Mouse (Mus musculus) bone marrow, adult 2 months (tissue): ENCODE data around the gene Adgrl3.

Source experiments
- CTCF ChIP-seq: fragments of 200-500 bp; IDR thresholded peaks from 2 replicates; pipeline ENCODE4 v1.5.1; 2011; ENCODE audit warnings: low read length, control low read depth; ENCODE audit not compliant: control insufficient read depth, insufficient read depth
- POLR2A ChIP-seq: fragments of 200-500 bp; IDR thresholded peaks from 2 replicates; pipeline ENCODE4 v1.6.1; 2011; ENCODE audit warnings: low read depth, mild to moderate bottlenecking, control low read depth, low read length, borderline replicate concordance; ENCODE audit not compliant: control insufficient read depth

DNA sequence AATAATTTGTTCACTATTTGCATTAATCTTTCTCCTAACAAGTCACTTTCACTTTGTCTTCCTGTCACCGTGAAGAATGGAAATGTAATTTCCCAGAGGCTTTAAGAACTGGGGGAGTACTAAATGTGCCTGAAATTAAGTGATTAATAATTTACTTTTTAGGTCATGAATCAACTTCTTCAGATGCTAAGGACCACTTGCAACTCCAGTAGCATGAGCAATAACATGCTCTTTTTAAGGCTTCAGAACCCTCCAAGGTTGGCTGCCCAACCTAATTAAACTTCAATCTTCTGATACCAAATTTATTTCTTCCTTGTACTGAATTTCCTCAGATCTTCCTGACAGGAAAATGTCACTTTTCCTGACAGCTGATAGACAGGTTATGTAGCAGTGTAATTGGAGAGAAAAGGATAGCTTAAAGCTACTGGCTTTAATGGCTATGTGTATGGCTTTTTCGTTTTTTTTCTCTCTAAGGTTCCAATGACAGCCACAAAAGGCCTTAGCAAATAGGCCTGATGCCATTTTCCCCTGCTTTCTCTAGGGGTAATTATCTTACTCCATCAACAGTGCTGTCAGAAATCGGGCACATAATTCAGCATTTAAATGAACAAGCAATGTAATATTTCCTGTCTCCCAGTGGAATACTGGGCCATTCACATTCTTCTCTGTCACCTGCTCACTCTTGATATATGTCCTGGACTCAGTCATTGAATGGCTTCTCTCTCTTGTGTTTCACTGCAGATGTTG is 718.5 kb downstream of the Adgrl3 start:
- TF ChIP-seq POLR2A = no peak
- no peak for TF ChIP-seq CTCF
